Mouse (Mus musculus) lung, postnatal 25 days (tissue): ENCODE measurements around the gene Dynlt1f.
"Not testable (repeated sequence)": the region's sequence is repeated elsewhere in the genome, so short reads cannot be mapped to it uniquely, and the experiment has no call there.

ENCODE experiments used
- DNase-seq: peaks from one replicate; pipeline ENCODE4 v3.0.0; 2022; ENCODE audit warnings: low spot score

Gene Dynlt1f

DNA sequence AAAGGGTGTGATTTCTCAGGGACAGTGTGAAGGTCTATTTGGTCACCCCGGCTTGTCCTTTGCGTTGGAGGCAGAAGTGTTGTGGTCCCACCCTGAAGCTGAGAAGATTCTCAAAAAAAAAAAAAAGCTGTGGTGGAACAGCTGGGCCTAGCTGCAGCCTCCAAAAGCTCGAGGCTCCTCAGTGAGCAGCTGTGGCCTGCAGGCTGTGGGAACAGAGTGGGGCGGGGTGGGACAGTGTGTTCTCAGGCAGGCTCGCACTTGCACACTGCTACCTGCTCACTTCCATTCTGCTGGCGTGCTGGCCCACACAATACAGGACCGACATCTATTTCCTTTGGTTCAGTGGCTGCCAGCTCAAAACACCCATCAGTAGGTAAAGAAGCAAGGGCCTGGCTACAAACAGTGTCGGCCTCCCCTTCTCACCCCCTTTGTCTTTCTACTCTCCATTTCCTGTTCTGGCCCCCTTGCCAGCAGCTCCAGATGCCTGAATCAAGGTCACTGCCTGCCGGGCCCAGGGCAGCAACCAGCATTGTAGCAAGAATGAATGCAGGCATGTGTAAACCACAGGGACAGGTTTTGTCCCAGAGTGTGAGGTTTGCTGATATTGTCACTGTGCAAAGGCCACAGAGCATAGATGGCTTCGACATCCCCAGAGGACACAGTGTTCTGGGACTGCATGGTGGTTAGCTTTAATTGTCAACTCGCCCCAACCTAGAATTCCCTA is 5.6 kb upstream of the Dynlt1f start:
- not testable (repeated sequence) for DNase-seq

DNA sequence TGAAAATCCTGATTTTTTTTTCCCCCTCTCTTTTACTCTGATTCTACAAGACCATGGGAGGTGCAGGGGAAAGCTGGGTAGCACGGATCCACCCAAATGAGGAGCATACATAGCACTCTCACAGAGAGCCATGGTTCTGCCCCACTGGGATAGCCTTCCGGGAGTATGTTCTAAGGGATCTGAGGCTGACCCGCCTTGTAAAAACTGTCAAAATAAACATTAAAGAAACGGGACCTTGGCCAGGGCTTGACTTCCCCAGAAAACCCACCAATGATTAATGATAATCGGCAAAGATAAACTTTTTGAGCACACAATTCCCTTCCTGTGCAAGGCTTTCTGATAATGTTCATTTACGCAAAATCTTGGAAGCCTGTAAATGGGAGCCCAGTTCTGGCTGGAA is 4.9 kb upstream of the Dynlt1f start:
- not testable (repeated sequence) for DNase-seq

- not testable (repeated sequence) for DNase-seq
Measured at GRCm38 (mm10) chr17:6658801-6659200, 3.1 kb upstream of the Dynlt1f start, which contains the start of gene Sytl3. Gene Sytl3, plus strand, starts transcription at chr17:6659093.

DNA sequence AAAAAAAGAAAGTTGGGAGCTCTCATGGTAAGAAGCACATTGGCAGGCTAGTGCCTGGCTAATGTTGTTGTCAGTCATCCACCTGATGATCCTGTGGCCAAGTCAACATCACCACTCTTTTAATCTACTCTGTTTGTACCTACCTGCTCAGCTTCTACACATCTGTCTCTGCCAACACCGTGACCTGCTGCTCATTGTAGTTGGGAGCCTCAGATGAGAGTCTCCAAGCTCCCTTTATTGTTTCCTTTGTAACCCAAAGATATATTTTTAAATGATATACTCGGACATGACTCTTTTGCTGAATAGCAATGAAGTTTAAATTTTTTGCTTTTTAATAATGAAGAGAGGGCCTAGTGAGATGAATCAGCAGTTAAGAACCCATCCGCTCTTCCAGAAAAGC is 771 bp upstream of the Dynlt1f start:
- DNase-seq: not testable (repeated sequence)

GRCm38 (mm10) chr17:6655087-6655511 is 601 bp downstream of the Dynlt1f start:
- DNase-seq: peak; percentile 66

GRCm38 (mm10) chr17:6653341-6653946 is 2.3 kb downstream of the Dynlt1f start:
- not testable (repeated sequence) for DNase-seq

DNA sequence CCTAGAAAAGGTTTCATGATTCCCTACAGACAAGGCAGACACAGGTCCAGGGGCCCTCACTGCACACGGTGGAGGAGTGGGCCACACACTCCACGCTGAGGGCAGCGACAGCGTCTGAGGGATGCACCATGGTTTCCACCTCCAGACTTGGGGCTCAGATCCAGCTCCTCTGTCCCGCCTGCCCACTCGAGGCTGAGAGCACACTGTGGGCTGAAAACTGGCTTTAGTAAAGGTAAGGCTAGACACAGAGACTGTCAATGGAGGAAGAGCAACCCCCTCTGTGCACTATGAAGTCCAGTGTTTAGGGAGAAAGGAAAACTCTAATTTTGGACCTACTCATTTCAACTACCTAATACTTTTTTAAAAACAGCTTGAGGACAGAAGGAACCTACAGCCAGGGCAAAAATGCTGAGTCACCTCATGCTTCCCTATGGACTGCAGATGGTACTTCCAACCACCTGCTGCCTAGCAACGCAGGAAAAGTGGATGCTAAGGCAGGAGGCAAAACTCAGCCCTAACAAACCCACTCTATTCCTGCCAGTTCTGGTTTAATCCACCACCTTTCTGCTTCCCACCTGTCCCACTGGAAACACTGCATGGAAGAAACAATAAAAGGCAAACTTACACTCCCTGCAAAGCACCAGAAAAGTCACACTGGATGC is 4.7 kb downstream of the Dynlt1f start:
- not testable (repeated sequence) for DNase-seq

DNA sequence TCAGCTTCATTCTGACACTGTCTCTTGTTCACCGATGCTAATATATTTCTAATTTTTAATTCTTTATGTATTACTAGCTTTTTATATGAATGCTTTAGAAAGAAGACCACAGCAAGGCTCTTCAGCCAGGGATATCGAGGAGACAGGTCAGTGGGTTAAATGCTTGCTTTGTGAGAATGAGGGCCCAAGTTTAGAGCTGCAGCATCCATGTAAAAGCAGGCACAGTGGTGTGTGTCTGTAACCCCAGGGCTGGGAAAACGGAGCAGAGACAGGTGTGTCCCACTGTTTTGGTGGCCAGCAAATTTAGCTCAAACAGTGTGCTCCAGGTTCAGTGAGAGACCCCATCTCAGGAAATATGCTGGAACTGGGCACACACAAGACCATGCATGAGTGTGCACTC is 8.2 kb downstream of the Dynlt1f start:
- not testable (repeated sequence) for DNase-seq

DNA sequence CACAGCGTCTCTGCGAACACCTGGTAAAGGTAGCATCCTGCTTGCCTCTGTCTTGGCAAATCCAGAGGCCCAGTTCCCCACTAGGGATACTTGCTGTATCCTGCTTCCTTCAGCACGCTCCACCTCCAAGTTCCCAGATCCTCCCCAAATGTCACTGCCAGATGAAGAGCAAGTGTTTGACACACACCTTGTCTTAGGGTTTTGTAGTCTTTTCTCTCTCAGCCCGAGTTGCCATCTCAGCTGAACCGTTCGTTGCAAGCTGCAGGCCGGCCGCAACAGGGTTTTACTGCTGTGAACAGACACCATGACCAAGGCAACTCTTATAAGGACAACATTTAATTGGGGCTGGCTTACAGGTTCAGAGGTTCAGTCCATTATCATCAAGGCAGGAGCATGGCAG is 8.9 kb downstream of the Dynlt1f start:
- not testable (repeated sequence) for DNase-seq

- not testable (repeated sequence) for DNase-seq
Measured at GRCm38 (mm10) chr17:6645668-6646067, 10.0 kb downstream of the Dynlt1f start.

DNA sequence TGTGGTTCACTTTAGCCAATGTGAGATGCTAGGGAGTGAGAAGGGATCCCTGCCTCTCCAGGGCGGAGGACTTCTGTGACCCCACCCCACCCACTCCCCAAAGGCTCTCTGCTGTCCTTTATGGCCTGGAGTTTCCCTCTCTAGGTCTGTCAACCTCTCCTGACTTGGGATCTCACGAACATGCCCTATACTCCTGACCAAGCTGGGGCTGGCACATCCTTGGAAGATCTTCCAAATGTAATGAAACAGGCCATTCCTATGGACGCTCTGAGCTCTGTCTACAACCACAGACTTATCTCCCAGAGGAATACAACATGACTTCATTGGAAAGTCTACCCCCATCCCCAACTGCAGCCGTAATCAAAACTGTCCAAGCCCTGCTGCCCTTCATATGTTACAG is 11.0 kb downstream of the Dynlt1f start:
- not testable (repeated sequence) for DNase-seq

- DNase-seq: not testable (repeated sequence)
Measured at GRCm38 (mm10) chr17:6644210-6644609, 11.5 kb downstream of the Dynlt1f start.

GRCm38 (mm10) chr17:6640771-6641429 is 14.8 kb downstream of the Dynlt1f start:
- peak; percentile 79 for DNase-seq

GRCm38 (mm10) chr17:6640044-6640637 is 15.6 kb downstream of the Dynlt1f start:
- not testable (repeated sequence) for DNase-seq

GRCm38 (mm10) chr17:6639486-6639885 is 16.2 kb downstream of the Dynlt1f start:
- not testable (repeated sequence) for DNase-seq

- not testable (repeated sequence) for DNase-seq
Measured at GRCm38 (mm10) chr17:6638444-6638843, 17.3 kb downstream of the Dynlt1f start.

DNA sequence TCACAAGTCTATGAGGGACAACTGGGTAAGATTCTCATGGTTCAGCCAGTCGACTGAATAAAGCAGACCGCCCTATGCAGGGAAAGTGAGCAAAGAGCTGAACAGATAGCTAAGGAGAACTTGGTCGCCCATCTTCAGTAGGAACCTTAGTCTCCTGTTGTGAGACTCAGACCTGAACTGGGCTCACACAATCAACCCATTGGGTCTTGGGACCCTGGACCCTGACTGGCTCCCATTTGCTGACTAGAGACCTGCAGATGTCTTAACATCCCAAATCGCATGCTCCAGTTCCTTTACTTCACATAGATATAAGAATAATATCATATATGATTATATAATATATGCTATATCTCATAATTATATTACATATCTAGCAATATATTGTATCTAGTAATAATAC is 18.3 kb downstream of the Dynlt1f start:
- not testable (repeated sequence) for DNase-seq

GRCm38 (mm10) chr17:6636861-6637260 is 18.8 kb downstream of the Dynlt1f start:
- DNase-seq: no peak

GRCm38 (mm10) chr17:6635781-6636180 is 19.9 kb downstream of the Dynlt1f start:
- DNase-seq: not testable (repeated sequence)

DNA sequence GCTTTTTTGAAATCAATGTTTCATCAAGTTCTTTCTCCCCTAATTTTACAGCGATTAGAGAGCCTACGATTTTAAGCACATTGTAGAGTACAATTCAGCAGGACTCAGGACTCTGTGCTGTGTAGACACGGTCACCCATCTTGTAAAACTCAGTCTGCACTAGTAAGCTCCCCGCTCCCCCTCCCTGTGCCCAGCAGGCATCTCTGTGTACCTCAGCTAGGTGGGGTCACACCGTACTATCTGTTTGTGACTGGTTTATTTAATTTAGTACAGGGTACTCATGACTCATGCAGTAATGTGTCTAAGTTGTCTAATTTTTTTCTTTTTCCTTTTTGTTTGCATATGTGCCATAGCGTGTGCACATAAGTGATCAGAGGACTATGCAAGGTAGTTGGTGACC is 22.9 kb downstream of the Dynlt1f start:
- not testable (repeated sequence) for DNase-seq

DNA sequence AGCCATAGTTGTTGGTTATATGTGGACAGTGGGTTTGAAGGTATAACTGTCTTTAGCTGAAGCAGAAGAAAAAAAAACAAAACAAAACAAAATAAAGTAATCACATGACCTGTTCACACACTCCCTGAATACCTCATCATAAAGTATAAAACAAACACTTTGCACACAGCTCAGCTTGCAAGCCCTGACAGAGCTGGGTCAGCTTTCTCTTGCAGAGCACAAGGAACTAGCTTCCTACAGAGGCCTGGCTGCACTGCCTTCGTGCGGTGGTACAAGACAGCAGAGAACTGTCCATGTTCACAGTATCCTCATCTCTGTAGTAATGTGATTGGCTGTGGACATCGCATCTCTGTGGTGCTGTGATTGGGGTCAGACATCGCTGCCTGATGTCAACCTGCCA is 25.3 kb downstream of the Dynlt1f start:
- not testable (repeated sequence) for DNase-seq
